Mouse (Mus musculus) C2C12 (cell line): ENCODE measurements at regions not wholly inside any gene's neighbourhood (a gene's known extent, or its start where the extent isn't known, plus 50 kb on each side); places are given as distances from the start of the nearest gene placed in this dataset.

Source experiments
- H3K27me3 ChIP-seq: one replicate; pipeline ENCODE4 v1.6.1; 2011; ENCODE audit not compliant: control insufficient read depth, insufficient read depth, insufficient read length
- H3K36me3 ChIP-seq: one replicate; pipeline ENCODE4 v1.6.1; 2011; ENCODE audit not compliant: control insufficient read depth, insufficient read depth
- H3K4me3 ChIP-seq: one replicate; pipeline ENCODE4 v1.5.1; 2011; ENCODE audit warnings: mild to moderate bottlenecking, control low read depth; ENCODE audit not compliant: poor library complexity, insufficient read depth, severe bottlenecking
- H3K79me2 ChIP-seq: one replicate; pipeline ENCODE4 v1.6.1; 2011; ENCODE audit not compliant: control insufficient read depth, insufficient read depth
- H3K79me3 ChIP-seq: one replicate; pipeline ENCODE4 v1.6.1; 2011; ENCODE audit warnings: low read depth, control low read depth
- H3ac ChIP-seq: one replicate; pipeline ENCODE3; 2011; ENCODE audit warnings: low read depth; ENCODE audit not compliant: control insufficient read depth, insufficient read length
- CEBPB ChIP-seq: IDR thresholded peaks from one replicate; pipeline ENCODE4 v1.6.1; 2011; ENCODE audit warnings: low read depth, mild to moderate bottlenecking, control low read depth, moderate library complexity
- CTCF ChIP-seq: IDR thresholded peaks from one replicate; pipeline ENCODE4 v1.5.1; 2011; ENCODE audit not compliant: control insufficient read depth, insufficient read depth, insufficient read length
- FOSL1 ChIP-seq: IDR thresholded peaks from one replicate; pipeline ENCODE4 v1.8.0; 2011; ENCODE audit warnings: mild to moderate bottlenecking, low read length; ENCODE audit not compliant: poor library complexity, insufficient read depth, severe bottlenecking
- MAX ChIP-seq: IDR thresholded peaks from one replicate; pipeline ENCODE4 v1.6.1; 2011; ENCODE audit warnings: mild to moderate bottlenecking, control low read depth
- MYOD1 ChIP-seq: IDR thresholded peaks from one replicate; pipeline ENCODE4 v1.6.1; 2011; ENCODE audit warnings: low read depth; ENCODE audit not compliant: control insufficient read depth, insufficient read length
- MYOG ChIP-seq: IDR thresholded peaks from one replicate; pipeline ENCODE4 v1.6.1; 2011; ENCODE audit not compliant: control insufficient read depth, insufficient read length; ENCODE audit errors: extremely low read depth
- USF1 ChIP-seq: IDR thresholded peaks from one replicate; pipeline ENCODE4 v1.6.1; 2011; ENCODE audit warnings: low read depth, mild to moderate bottlenecking, control low read depth, moderate library complexity

DNA sequence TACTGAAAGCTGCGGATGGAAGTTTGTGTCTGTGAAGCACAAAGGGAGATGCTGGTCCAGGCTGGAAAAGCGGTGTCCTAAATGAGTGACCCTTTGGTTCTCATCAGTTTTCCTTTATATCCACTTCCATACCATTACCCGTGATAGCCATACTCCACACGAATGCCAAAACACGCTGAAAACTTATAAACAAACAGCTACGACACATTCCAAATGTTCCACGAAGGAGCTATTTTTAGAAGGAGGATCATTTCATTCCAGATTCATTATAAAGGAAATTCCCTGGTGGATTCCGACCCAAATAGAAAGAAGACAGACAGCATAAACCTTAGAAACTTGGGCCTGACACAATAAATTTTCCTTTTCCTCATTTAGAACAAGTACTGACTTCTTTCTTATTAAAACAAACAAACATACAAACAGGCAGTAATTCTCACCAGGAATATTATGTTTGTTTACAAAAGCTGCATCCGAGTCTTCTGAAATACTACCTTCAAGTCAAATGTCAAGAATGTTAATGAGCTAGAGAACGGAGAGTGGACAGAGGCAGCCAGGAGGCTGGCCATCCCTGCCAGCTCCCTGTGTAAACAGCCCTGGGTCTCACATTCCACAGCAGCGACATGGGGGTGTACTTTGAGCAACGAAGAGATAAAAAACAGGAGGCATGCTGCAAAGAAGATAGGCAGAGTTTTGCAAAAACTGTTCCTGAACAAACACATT, 96.4 kb upstream of the Cdc42ep3 start:
- TF ChIP-seq CTCF = no peak
- TF ChIP-seq MYOD1 = no peak
- TF ChIP-seq CEBPB = no peak
- no peak for TF ChIP-seq FOSL1
- no peak for TF ChIP-seq MAX
- TF ChIP-seq MYOG = no peak
- no peak for TF ChIP-seq USF1
- Histone ChIP-seq H3K36me3 (no peaks in the 10 kb centered on the region), H3K27me3 (no peaks in the 10 kb centered on the region)

DNA sequence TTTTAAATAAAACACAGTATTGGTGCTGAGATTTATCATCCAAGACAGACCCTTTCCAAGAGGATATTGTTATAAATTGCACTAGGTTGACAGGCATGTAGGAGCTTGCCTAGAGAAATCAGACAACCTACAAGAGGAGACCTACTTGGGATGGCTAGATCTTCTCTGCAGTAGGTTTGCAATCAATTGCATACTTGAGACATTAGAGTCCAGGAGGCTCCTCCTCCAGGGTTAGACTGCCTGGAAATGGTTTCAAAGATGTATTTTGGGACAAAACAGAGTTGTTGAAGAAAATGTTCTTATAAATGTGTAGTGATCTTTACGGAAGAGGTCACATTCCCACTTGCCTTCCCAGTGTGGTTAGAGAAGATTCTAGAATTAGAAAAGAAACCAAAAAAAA, 98.9 kb upstream of the Cdc42ep3 start:
- TF ChIP-seq USF1 (no peak), MYOG (no peak)
- H3K27me3 ChIP-seq = no peaks in the 10 kb centered on the region
- H3K79me2 ChIP-seq = no peaks in the 10 kb centered on the region

More for the DNA sequence above, 96.4 kb upstream of the Cdc42ep3 start:
- no peak overlapping the region for H3K4me3 ChIP-seq
- no peaks in the 10 kb centered on the region for H3K79me3 ChIP-seq
- H3ac ChIP-seq = no peak overlapping the region
- H3K79me2 ChIP-seq = no peaks in the 10 kb centered on the region

DNA sequence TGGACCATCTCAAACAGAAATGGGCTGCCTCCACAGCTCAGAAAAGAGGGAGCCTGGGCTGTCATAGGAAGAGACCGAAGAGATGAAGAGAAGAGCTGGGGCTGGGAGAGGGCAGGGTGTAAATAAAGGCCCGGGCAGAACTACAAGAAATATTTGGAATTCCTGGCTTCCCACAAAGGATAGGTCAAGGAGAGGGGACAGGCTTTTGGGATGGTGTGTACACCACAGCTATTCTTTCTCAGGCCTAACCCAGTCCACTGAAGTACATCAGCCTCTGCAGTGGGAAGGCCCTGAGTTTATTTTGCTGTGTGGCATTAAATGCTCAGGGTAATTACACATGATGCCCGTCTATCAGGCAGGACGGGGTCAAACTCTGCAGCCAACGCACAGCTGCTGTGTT, 99.6 kb upstream of the Cdc42ep3 start:
- no peaks in the 10 kb centered on the region for H3K36me3 ChIP-seq
- H3K79me3 ChIP-seq = no peaks in the 10 kb centered on the region
- TF ChIP-seq CTCF = no peak
- no peak for TF ChIP-seq CEBPB
- no peak for TF ChIP-seq MYOG
- TF ChIP-seq MYOD1 = no peak
- no peak overlapping the region for H3ac ChIP-seq
- H3K4me3 ChIP-seq = no peak overlapping the region
- H3K27me3 ChIP-seq = no peaks in the 10 kb centered on the region
- no peaks in the 10 kb centered on the region for H3K79me2 ChIP-seq

More for the DNA sequence above, 98.9 kb upstream of the Cdc42ep3 start:
- H3ac ChIP-seq = no peak overlapping the region
- H3K79me3 ChIP-seq = no peaks in the 10 kb centered on the region
- H3K4me3 ChIP-seq = no peak overlapping the region
- no peaks in the 10 kb centered on the region for H3K36me3 ChIP-seq

DNA sequence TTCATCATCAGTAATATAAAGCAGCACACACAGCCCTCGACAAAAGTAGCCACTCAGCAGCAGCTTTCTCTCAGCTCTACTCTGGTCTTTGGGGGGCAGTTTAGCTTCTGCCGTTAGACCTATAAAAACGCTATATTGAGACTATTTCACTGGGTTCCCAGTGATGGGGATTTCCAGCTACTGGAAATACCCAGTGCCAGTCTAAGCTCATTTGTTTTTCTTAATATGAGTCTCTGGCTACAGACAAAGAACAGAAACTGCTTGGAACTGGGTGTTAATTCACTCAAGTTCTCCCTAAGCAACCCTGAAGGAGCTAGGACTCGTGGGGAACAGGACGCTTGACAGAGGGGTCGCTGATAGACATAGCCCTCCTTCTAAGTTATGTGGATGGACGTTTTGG, 100.3 kb upstream of the Cdc42ep3 start:
- Histone ChIP-seq H3K27me3 (no peaks in the 10 kb centered on the region), H3K36me3 (no peaks in the 10 kb centered on the region), H3K79me3 (no peaks in the 10 kb centered on the region), H3K79me2 (no peaks in the 10 kb centered on the region), H3ac (no peak overlapping the region), H3K4me3 (no peak overlapping the region)
- TF ChIP-seq CEBPB (no peak), MAX (no peak), MYOG (no peak), CTCF (no peak), FOSL1 (no peak)

DNA sequence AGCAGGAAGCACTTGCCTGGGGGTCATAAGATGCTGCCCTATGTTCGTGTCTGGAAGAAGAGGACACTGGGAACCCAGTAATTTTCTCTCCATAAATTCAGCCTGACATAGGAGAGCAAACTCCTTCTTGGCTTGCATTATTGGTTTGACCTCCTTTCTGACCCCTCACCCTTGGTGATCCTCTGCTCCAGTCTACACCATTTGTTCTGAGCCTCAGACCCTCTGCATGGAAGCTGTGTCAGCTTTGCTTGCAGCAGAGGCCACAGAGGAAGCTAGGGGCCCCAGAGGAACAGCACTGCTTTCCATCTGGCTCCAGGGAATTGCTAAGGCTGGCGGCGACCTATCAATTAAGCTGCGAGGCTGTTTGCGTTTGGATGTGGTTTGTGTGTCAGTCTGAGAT, 102.7 kb upstream of the Cdc42ep3 start:
- H3K4me3 ChIP-seq = no peak overlapping the region
- no peaks in the 10 kb centered on the region for H3K36me3 ChIP-seq
- H3K79me3 ChIP-seq = no peaks in the 10 kb centered on the region
- H3ac ChIP-seq = no peak overlapping the region
- H3K27me3 ChIP-seq = no peaks in the 10 kb centered on the region
- TF ChIP-seq CEBPB (no peak), MYOG (no peak)
- no peaks in the 10 kb centered on the region for H3K79me2 ChIP-seq

DNA sequence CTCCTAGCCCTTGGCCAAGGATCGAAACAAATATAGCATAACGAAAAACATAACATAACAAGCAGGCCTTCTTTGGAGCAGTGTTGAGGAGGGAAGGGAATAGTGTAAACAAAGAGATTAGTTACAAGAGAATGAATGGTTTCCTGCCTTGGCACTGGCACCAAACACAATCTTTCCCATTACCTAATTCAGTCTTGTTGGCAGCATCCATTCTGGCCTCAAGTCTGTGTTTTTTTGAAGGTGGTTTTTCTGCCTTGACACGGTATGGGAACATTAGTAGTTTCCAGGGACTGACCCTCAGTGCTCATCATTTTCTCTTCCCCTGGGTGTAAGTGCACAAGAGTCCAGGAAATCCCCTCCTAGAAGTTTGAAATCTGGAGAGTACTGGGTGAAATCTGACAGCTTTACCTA, 106.8 kb upstream of the Cdc42ep3 start:
- H3ac ChIP-seq = no peak overlapping the region
- H3K79me3 ChIP-seq = no peaks in the 10 kb centered on the region
- TF ChIP-seq FOSL1 (no peak), USF1 (no peak), CEBPB (no peak), MYOG (no peak), MAX (no peak), CTCF (no peak), MYOD1 (no peak)
- H3K79me2 ChIP-seq = no peaks in the 10 kb centered on the region
- no peaks in the 10 kb centered on the region for H3K27me3 ChIP-seq
- no peak overlapping the region for H3K4me3 ChIP-seq
- no peaks in the 10 kb centered on the region for H3K36me3 ChIP-seq
